Mouse (Mus musculus) kidney, adult 18-20 months (tissue): ENCODE results near the gene Gm20388.

ENCODE experiments used
- DNase-seq: peaks from one replicate; pipeline ENCODE4 v3.0.0; 2021

Gm20388 gene

DNA sequence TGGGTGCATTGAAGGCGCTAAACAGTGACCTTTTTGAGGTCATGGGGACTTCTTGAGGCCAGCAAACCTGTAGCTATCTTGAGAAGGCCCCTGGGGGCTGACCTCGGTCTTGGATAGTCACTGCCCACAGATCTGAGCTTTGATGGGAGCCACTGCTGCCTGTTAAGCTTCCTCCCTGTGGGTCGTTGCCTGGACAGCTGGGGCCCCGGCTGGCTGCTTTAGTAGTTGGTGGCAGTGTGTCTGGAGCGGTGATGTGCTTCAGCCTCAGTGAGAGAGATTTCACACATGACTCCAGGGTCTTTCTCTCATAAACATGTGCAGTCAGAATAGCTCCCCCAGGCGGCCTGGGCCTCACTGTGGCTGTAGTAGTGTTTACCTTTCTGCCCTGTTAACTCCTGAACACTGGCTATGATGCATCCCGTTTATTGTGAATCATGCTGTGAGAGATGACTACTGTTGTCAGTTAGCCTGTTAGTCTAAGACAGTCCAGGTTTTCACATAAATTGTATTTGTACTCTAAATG is 2100.5 kb downstream of the Gm20388 start:
- DNase-seq, result no peak

DNA sequence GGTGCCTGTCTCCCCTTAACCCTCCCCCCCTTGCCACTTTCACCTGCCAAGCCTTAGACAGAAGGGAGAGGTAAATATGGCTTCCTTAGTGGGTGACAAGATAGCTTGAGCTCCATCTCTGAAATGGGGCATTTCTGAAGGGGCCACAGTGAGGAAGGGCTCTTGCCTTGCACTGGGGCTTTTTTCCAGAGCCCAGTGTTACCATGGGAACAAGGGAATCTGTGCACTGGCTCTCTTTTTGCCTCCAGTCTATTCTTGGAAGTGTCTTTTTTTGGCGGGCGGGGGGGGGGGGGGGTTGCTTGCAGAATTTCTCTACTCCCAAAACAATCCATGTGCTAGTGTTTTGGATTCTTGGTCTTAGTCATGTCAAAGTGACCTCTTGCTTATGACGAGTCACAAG is 2104.0 kb downstream of the Gm20388 start:
- DNase-seq, result no peak

DNA sequence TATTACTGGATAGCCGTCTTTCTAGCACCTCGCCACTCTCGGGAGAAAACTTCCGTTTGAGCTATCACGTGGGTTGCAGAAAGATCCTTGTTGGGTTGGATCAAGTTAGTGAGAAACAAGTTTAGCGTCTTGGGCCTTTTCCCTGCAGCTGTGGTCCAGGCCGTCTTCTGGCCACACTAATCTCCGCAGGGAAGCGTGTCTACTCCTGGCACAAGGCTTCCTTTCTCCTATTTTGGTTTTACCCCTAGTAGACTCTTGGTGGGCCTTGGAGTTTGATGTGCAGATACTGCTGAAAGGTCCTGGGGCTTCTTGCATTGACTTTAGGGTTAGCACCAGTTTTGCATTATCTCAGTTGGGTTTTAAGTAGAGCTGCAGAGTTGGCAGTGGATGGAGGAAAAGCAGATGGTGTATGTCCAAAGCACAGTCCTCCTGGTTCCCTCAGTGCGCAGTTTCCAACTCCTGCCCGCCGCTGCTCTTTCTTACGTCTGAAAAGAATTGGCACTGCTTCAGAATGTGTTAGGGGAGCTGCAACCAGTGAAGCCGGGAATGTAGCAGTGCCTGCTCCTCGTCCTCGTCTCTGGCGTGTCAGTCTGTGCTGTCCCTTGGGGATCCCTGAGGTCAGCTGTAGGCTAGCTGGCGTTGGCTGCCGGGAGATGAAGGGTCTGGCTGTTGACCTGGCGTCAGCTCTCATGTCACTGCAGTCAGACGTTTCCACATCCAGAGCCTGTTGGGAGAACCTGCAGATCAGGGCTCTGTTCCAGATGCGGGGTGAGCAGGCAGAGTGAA is 2107.6 kb downstream of the Gm20388 start:
- no peak for DNase-seq

DNA sequence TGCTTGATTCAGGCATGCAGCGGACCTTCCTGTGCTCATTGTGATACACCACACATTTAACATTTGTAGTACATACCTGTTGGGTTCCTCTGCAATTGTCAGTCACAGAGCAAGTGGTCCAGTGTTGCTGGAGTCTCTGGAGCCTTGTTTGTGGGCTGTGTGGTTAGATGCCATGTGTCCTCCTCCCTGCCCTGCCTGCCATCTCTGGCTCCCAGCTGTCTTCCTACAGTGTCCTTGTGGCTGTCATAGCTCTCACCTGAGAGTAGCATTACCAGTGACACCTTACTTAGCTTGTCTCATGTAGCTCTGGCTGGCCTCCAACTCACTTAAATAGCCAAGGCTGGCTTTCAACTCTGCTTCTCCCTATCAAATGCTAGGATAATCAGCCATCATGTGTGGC is 2108.5 kb downstream of the Gm20388 start:
- no peak for DNase-seq

DNA sequence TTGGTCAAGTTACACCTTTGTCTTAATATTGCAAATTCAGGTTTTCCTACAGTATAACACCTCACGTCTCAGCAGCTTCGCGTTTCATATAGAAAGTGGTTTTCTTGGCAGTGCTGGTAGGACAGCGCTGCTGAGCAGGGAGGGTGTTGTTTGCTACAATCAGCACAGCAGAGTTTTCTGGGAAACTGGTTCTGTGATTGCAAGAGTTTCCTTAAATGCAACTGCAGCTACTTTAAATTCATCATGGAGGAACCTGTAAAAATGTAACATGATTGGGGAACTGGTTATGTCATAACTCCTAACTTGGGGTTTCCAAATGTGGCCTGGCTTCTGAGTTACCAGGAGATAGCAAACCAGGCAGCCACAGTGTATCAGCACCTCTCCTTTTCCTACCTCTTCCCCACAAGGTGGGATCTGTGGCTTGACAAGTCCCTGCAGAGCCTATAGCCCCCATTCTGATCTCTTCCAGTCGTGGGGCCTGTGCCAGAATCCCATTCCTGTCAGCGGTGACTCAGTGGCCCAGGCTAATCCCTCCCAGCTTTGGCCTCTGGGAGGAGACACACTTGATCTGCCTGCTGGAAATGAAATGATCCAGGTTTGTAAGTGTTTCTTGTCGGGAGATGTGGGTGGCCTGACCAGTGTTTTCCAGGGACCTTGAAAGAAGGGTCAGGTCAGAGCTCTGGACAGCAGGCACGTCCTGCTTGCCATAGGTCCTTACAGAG is 2109.6 kb downstream of the Gm20388 start:
- no peak for DNase-seq

DNA sequence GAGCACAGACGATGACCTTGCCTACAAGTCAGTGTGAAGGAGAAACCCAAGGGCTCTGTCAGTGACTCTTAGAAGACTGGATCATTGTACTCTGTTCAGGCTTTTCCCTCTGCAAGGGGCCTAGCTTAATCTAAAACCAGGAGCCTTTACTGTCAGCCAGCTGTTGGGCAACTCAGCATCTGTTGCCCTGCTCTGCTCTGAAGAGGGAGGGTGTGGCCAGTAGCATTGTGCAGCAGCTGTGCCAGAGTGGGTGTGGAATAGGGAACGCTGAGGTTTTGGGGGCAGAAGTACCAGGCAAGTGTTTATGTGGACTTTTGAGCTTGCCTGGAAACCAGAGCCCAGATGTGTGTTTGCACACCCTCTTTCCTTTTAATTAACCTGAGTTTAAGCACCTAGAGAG is 2111.1 kb downstream of the Gm20388 start:
- peak; percentile 20 for DNase-seq

DNA sequence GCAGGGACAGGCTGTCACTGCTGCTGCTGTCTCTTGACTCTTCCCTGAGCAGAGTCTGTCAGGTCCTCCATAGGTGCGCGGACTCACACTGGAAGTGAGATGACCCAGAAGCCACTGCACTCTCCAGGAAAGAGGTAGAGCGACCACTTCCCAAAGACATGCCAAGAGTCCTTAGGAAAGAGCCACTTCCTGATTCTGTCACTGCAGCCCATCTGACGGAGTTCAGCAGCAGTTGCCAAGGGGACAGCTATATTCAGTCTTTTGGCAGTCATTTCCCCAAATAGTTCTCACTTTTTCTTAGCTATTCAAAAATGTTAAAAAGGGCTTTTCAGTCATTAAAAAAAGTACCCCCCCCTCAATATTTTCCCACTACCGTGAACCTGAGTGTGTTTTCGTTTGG is 2111.6 kb downstream of the Gm20388 start:
- no peak for DNase-seq

DNA sequence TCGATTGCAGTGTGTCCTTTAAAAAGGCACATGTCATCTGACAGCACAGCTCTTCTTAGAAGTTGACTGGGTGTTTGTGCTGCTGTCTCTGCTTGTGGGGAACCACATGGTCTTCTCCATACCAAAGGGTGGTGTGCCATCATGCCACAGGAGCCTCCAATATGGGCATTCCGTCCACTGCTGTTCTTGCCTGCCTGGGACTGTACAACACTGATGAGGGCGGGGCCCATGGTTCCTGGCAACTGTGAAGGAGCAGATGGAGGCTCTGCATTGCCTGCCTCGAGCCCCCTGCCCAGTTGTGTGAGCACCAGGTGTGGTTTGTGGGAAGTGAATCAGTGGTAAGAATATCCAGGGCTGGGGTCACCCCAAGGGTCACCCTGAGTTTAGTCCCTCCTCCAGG is 2112.1 kb downstream of the Gm20388 start:
- DNase-seq, result no peak

DNA sequence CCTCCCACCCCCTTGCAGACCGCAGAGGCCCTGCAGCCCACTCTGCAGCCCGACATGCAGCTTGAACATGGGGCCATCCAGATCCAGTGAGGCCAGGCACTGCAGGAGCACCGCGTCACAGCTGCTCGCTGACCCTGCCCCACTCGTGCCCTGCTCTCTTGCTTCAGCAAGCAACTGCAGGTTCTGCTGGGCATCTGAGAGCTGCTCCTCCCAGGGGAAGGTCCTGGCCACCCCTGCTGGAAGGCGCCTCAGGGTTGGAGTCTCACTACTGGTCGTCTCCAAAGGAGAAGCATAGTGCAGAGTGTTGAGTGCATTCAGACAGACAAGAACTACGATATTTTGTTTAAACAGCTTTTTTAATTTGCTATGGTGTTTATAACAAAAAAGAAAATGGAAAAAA is 2114.9 kb downstream of the Gm20388 start:
- DNase-seq, result no peak

DNA sequence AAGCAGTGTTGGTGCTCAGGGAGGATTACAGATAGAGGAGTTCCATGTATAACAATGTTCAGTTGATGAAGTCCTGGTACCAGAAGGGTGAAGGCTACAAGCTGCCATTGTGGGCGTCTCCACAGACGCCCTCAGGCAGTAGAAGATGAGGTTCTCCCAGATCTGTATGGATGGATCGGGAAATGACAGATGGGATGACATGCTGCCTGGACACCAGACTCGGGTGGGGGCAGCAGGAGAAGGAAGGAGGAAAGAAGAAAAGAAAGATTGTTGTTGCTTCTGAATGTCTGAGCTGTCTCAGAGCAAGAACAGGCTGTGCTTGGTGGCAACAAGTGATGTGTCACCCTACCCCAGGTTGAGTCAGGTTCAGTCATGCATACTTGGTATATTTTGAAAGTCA is 2117.5 kb downstream of the Gm20388 start:
- no peak for DNase-seq

DNA sequence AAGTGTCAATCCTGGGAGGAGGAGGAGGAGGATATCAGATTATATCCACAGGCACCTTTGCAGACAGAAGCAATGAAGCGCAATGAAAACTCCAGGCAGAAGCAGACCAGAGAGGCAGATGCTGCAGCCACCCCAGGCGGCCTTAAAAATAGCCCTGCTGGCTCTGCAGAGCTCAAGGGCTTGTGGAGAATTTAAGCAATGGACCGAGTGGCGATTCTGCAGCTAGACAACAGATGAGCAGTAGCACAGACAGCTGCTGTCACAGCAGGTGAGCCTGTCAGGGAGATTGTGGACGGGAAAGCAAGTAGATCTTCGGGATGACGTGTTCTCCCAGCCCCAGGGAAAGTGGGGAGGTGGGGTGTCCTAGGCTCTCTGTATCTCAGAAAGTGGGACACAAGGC is 2120.3 kb downstream of the Gm20388 start:
- no peak for DNase-seq

DNA sequence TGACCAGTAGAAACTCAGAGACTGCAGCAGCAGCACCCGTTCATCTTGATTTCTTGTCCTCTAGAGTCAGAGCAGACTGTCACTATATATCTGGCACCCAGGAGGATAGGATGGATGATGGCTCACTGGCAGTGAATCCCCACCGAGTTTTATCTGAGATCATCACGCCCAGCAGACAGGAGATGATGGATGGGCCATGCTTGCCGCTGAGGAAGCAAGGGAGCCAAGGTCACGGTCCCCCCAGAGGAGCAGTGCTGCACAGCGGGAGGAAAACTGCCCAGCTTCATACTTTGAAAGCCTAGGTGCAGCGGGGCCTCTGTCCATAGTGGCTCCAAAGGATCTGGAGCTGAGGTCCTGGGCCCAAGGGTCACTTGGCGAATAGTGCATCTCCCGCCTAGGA is 2122.1 kb downstream of the Gm20388 start:
- no peak for DNase-seq

DNA sequence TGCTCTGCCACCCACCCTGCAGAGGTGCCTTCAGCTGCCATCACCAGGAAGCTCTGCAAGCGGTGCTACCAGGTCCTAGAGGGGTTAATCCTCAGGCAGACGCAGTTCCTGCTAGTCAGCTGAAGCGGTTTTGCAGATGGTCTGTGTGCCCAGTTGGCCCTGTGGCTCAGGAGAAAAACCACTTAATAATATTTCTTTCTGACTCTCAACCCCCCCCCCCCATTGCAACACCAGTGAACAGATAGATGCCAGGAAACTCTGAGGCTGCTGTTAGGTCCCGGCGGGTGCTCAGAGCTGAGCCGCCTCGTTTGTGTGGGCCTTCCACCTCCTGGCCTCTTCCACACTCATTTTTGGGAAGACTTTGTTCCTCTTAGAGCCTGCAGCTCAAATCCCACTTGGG is 2124.9 kb downstream of the Gm20388 start:
- DNase-seq, result no peak

DNA sequence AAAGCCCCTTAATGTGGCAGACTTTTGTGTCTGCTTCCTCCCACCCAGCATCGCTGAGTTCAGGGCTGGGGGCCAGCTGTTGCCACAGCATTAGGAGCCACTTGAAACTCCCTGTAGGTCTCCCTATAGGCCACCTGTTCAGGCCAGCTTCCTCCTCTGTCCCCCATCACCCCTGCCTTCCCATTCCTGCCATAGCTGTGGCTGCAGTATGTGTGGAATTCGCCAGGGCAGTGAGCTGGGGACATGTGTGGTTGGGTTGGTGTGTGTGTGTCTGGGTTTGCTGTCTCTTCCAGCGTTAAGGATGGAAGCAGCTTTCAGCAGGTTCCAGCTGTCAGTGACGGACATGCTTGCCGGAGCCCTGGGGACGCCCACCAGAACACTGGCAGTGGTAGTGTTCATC is 2125.7 kb downstream of the Gm20388 start:
- DNase-seq, result no peak

DNA sequence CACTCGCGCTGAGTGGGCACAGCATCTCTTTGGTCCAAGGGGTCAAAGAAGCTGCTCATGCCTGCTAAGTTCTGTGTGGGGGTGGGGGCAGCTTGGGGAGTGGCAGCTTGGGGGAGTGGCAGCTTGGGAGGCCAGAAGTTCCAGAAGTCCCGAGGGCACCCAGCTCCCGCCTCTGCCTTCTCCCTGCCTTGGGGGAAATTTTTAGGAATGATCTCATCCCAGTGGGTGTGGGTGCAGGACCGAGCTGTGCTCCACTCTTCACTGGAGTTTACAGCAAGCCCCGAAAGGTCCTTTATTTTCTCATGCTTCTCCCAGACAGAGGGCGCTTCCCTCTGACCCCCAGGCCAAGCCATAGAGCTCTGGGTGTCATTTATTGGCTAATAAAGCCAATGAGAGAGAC is 2126.6 kb downstream of the Gm20388 start:
- no peak for DNase-seq

DNA sequence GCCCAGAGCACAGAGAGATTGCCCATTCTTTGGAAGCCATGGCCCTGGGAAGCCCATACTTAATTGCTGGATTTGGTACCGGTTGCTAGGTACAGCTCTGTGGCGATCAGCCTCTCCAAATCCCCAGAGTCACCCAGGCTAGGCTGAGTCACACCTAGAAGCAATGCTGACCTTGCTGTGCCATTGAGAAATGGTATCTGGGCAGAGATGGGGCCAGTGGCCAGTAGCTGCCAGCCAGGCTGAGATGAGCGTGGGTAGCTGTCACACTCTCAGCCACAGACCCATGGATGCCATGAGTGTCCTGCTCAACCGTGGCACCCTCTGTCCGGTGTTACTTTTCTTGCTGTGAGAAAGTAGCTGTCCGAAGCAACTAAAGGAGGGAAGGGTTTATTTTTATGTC is 2127.4 kb downstream of the Gm20388 start:
- no peak for DNase-seq

DNA sequence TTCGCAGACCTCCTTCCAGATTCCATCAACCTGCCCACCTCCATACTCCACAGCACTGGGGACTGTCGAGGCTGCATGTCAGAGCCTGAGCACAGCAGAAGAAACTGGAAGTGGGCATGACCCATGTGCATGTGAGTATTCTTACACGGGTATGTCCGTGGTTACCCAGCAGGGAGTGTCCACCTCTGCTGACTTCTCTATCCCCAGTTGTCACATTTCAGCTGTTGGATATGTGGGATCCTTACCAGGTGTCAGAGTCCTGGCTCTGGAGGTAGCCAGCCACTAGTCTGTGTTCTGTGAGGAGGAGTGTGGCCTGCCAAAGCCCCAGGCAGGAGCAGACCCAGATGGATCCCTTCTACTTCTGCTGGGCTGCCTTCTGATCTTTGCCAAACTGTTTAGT is 2128.8 kb downstream of the Gm20388 start:
- DNase-seq, result no peak

DNA sequence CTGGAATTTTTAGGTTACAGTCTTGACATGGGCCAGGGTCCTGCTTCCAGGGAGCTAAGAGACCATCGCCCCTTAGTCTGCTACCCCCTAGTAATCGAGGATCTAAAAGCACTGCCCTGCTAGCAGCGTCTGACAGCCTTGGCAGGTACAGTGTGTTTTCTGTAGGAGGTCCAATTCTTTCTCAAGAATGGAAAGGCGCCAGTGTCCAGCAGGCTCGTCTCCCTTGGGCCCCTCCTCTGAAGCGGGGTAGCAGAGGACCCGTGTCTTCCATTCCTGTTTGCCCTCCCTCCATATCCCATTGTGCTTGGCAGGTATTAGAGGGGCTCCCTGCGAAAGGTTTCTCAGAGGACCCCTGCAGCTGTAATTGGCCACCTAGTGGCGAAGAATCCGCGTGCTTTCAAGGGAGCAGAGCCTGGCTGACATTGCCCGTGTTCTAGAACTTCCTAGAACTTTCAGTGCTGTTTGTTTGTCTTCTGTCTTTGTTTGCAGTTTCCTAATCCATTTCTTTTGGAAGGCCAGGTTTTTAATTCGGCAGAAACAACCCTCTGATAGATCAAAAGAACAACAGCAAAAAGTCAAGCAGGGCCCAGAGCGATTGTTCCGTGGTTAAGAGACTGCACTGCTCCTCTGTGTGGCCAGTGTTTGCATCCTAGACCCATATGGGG is 2136.7 kb downstream of the Gm20388 start:
- no peak for DNase-seq

DNA sequence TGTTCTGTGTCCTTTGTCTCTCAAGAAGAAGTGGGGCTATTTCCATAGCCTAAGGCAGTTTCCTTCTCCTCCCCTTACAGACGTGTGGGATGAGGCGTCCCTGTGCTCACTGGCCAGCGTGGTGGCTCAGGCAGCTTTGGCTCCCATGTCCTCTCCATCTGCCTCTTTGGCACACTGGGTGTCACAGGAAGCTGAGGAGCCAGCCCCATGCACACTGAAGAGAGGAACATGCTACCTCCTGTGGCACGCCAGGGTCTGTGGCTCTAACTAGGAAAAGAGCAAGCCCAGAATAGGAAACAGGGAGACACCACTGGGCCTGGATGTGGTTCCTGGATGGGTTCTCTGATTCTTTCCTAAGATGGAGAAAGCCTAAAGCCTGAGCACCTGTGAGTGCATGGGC is 2138.6 kb downstream of the Gm20388 start:
- DNase-seq, result no peak

DNA sequence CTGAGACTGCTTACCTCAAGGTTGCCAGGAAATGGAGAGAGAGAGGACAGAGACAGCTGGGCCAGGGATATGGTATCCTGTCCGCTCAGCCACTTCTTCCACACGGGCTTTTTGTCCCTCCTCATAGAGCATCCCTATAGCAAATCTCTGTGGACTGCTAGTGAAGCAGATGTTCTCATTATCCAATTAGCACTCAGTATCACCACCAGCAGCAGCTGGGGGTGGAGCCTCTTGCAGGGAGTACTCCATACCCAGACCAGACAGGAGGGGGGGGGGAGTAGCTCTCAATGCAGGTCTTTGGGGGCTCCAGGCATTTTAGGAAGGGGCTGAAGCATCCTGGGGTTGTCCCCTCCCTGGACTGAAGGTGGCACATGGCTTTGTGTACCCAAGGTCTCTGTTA is 2139.3 kb downstream of the Gm20388 start:
- no peak for DNase-seq

DNA sequence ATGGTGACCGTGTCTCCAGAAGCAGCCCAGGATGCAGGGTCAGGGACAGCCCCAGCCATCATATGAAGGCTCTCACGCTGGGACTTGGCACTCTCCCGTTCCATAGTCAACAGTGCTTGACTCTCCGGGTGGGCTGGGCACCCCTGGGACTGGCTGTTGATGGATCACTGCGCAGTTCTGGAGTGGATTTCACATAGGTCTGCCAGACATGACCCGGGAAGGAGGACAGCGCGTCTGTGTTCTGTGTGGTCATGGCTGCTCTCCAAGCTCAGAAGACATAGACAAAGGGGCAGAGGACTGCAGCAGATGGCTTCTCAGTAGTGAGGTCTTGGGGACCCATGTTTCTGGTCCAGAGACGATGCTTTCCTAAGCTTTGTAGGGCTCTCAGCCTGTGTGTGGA is 2140.0 kb downstream of the Gm20388 start:
- DNase-seq, result no peak

DNA sequence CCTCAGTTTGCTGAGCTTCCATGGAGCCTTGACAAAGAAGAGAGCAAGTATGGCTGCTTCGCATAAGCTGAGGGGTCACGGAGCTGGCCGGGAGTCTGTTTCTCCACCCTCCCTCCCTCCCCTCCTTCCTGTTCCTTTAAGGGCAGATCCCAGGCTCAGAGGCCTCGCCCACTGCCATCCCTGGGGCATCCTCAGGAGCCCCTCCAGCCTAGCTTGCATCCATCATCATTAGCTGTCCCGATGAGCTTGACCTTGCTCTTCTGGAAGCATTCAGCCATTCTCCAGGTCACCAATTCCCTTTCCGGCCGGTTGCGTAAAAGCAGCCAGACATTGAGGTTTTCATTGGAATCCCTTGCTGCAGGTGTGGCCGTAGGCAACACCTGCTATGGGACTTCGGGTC is 2144.7 kb downstream of the Gm20388 start:
- DNase-seq, result no peak

DNA sequence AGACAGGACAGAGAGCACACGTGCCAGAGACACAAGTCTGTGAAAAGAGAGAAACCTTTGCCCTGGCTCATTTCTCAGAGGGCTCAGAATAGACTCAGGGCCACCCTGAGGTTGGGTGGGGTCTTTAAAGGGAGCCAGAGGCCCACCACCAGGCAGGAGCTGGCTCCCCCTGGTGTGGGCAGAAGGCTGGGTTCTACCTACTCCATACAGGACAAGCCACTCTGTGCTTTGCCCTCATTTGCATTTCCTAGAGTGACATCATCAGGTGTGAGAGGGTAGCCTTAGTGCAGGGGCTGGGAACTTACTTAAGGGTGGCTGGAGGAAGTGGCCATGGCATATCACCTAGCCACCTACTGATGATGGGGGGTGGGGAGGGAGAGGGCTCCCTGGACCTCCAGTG is 2145.5 kb downstream of the Gm20388 start:
- DNase-seq, result no peak

DNA sequence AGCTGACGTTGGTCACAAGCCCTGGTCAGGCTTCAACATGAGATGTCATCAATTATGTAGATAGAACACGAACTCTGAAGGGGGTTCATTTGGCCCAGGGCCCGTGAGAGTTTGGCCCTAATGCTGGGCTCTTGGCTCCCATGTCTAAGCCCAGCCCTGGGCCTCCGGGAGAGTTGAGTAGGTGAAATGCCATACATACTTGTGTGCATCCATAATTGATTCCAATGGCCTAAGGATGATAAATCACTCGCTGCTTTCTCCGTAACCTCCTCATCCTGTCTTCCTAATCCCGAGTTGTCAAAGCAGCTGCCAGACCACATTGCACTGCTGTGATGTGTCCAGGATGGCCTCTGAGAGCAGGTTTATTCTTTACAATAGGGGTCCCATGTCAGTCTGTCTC is 2146.2 kb downstream of the Gm20388 start:
- DNase-seq, result peak; percentile 23
